Mouse (Mus musculus): ENCODE measurements around the gene Cyp24a1.

DNA sequence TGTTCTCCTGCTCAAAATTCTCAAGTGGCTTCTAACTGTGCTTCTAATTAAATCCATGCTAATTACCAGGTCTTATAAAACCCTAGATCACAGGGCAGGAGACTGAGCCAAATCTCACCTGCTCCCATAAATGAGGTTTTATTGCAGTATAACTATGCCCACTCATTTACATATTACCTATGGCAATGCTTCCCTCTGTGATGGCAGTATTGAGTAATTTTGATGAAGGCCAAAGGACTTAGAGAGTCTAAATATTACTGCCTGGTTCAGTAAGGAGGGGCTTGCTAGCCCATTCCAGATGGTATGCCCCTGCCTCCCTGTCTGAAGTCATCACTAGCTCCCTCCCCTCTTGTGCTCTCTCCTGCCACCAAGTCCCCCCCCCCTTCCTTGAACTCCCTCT is 38.9 kb upstream of the Cyp24a1 start:
- TF ChIP-seq CTCF (IDR thresholded peaks at IDR 0.05; ENCODE audit: insufficient read depth, low read length), result no peak
- TF ChIP-seq POLR2A (IDR thresholded peaks at IDR 0.05; ENCODE audit: borderline replicate concordance, extremely low read depth, low read depth, low read length), result no peak

Measured in lung, adult 2 months (tissue).